Mouse (Mus musculus): Measurements from ENCODE around the gene Scly.

- no peak for TF ChIP-seq CTCF (conservative IDR thresholded peaks at IDR 0.05; ENCODE audit: insufficient read depth, insufficient read length, low read depth, low read length)
- no peak for TF ChIP-seq POLR2A (IDR thresholded peaks at IDR 0.05; ENCODE audit: low read depth, low read length)
Observed at GRCm38 (mm10) chr1:91370055-91370454, 71.9 kb downstream of the Scly start.

All from kidney, adult 2 months (tissue).